Mouse (Mus musculus) duodenum, adult 2 months (tissue): ENCODE measurements around the gene Fkbp11. TPM values are rescaled to one million over a fixed set of nuclear protein-coding genes. Genes with fewer than 3 reads are reported as not detected.

Experiments
- polyA plus RNA-seq: library from polyadenylated mRNA; depleted of rRNA; stranded (reverse); fragments of >200 nt; gene quantifications from 2 replicates; pipeline ENCODE4 v1.2.3, GENCODE M21; 2012; ENCODE audit warnings: low replicate concordance; rRNA removed

The Fkbp11 gene
- polyA plus RNA-seq: 18.0 and 30.8 TPM in 2 replicates

GRCm38 (mm10) chr15:98727443-98728321, at the start of gene Fkbp11:
TSS of gene Fkbp11 (minus strand) at chr15:98728198.

GRCm38 (mm10) chr15:98777762-98778161, 49.8 kb upstream of the Fkbp11 start, which contains the start of gene Wnt10b:
TSS of gene Wnt10b (minus strand) at chr15:98778150.

GRCm38 (mm10) chr15:98762670-98763529, 34.9 kb upstream of the Fkbp11 start, which contains the start of gene Arf3:
TSS of gene Arf3 (minus strand) at chr15:98763214.

GRCm38 (mm10) chr15:98707766-98708372, 20.1 kb downstream of the Fkbp11 start, which contains the start of gene Ccdc65:
TSS of gene Ccdc65 (plus strand) at chr15:98708207.

GRCm38 (mm10) chr15:98676940-98677728, 50.9 kb downstream of the Fkbp11 start, which contains the start of gene Rnd1:
TSS of gene Rnd1 (minus strand) at chr15:98677461.

Other genes with a start within 250 kb of the Fkbp11 start
- not detected in 2 replicates for gene Lalba, start 245.5 kb downstream of the Fkbp11 start, polyA plus RNA-seq
- not detected in 2 replicates for gene Olfr279, start 235.8 kb downstream of the Fkbp11 start, polyA plus RNA-seq
- gene Kansl2, start 193.9 kb downstream of the Fkbp11 start, polyA plus RNA-seq: 14.6 and 20.2 TPM in 2 replicates
- gene Ccnt1, start 157.3 kb downstream of the Fkbp11 start, polyA plus RNA-seq: 1.7 and 2.3 TPM in 2 replicates
- gene 4930415O20Rik, start 157.2 kb downstream of the Fkbp11 start, polyA plus RNA-seq: 0.96 TPM in 1 of 2 replicates, not detected in the other
- 46.5 and 77.2 TPM in 2 replicates for gene Adcy6, start 118.1 kb downstream of the Fkbp11 start, polyA plus RNA-seq
- gene Cacnb3, start 97.4 kb downstream of the Fkbp11 start, polyA plus RNA-seq: 22.9 and 29.1 TPM in 2 replicates
- 18.0 and 23.8 TPM in 2 replicates for gene Ddx23, start 65.3 kb downstream of the Fkbp11 start, polyA plus RNA-seq
- gene Rnd1, start 50.7 kb downstream of the Fkbp11 start, polyA plus RNA-seq: 0.88 and 1.3 TPM in 2 replicates
- gene Ccdc65, start 20.0 kb downstream of the Fkbp11 start, polyA plus RNA-seq: 0.07 and 0.12 TPM in 2 replicates
- 38.7 and 67.0 TPM in 2 replicates for gene Arf3, start 35.0 kb upstream of the Fkbp11 start, polyA plus RNA-seq
- gene Wnt10b, start 50.0 kb upstream of the Fkbp11 start, polyA plus RNA-seq: 0.17 and 0.19 TPM in 2 replicates
- not detected in 2 replicates for gene Wnt1, start 61.7 kb upstream of the Fkbp11 start, polyA plus RNA-seq
- 0.09 TPM in 1 of 2 replicates, not detected in the other for gene Ddn, start 81.3 kb upstream of the Fkbp11 start, polyA plus RNA-seq
- gene Prkag1, start 103.3 kb upstream of the Fkbp11 start, polyA plus RNA-seq: 41.8 and 47.9 TPM in 2 replicates
- 18.7 and 19.0 TPM in 2 replicates for gene Kmt2d, start 143.0 kb upstream of the Fkbp11 start, polyA plus RNA-seq
- gene Rhebl1, start 166.3 kb upstream of the Fkbp11 start, polyA plus RNA-seq: 8.3 and 16.5 TPM in 2 replicates
- 0.38 and 0.48 TPM in 2 replicates for gene Dhh, start 170.3 kb upstream of the Fkbp11 start, polyA plus RNA-seq
- 90.8 and 281 TPM in 2 replicates for gene Lmbr1l, start 190.0 kb upstream of the Fkbp11 start, polyA plus RNA-seq
- 358 and 428 TPM in 2 replicates for gene Tuba1b, start 206.4 kb upstream of the Fkbp11 start, polyA plus RNA-seq
- gene Gm49450, start 225.4 kb upstream of the Fkbp11 start, polyA plus RNA-seq: 33.8 and 39.7 TPM in 2 replicates
- 74.1 and 81.7 TPM in 2 replicates for gene Tuba1a, start 225.5 kb upstream of the Fkbp11 start, polyA plus RNA-seq